Mouse (Mus musculus): ENCODE measurements around the gene BC024978. TPM values are rescaled to one million over a fixed set of nuclear protein-coding genes. Genes with fewer than 3 reads are reported as not detected.

Gene BC024978
- total and polyA plus RNA-seq, 3 experiments: 2.7 to 14.5 (median 4.8) TPM

- TF ChIP-seq GATA1 (IDR thresholded peaks at IDR 0.05; ENCODE audit: borderline replicate concordance, low read length): no peak
- no peak for TF ChIP-seq CTCF (IDR thresholded peaks at IDR 0.05; ENCODE audit: low read depth, low read length)
- Histone ChIP-seq H3K9me3 (replicated peaks) (no peaks in the 10 kb centered on the region), H3K27me3 (ENCODE audit: insufficient read depth, low read length) (no peaks in the 10 kb centered on the region; the same call in 1 of the 2 replicates), H3K4me3 (ENCODE audit: low read depth, low read length) (no peak overlapping the region), H3K36me3 (replicated peaks) (peaks cover 95% of the 10 kb centered on the region), H3K4me1 (ENCODE audit: insufficient read depth, low read depth, low read length) (peaks cover 69% of the 10 kb centered on the region)
- ATAC-seq (ENCODE audit: extremely low read depth, insufficient number of reproducible peaks, low FRiP score, poor library complexity, severe bottlenecking) (no peak), DNase-seq (ENCODE audit: low spot score) (no peak)
Observed at GRCm38 (mm10) chr7:27160921-27161320, 34.7 kb upstream of the BC024978 start.

- peaks cover 69% of the 10 kb centered on the region for H3K4me1 ChIP-seq (ENCODE audit: insufficient read depth, low read depth, low read length)
- H3K4me3 ChIP-seq (ENCODE audit: low read depth, low read length): no peak overlapping the region
- DNase-seq (ENCODE audit: low spot score) (no peak), ATAC-seq (ENCODE audit: extremely low read depth, insufficient number of reproducible peaks, low FRiP score, poor library complexity, severe bottlenecking) (no peak)
- H3K9me3 ChIP-seq (replicated peaks): no peaks in the 10 kb centered on the region
- peaks cover 87% of the 10 kb centered on the region for H3K36me3 ChIP-seq (replicated peaks)
- no peaks in the 10 kb centered on the region; the same call in 1 of the 2 replicates for H3K27me3 ChIP-seq (ENCODE audit: insufficient read depth, low read length)
- TF ChIP-seq TAL1 (conservative IDR thresholded peaks at IDR 0.05; ENCODE audit: low read depth, low read length) (no peak), POLR2AphosphoS5 (IDR thresholded peaks at IDR 0.05; ENCODE audit: insufficient replicate concordance, low read depth, low read length) (0 out of 2 replicates have a peak, but pooled peaks have one; percentile 7)
Observed at GRCm38 (mm10) chr7:27161744-27162143, 33.8 kb upstream of the BC024978 start.

GRCm38 (mm10) chr7:27162780-27163449, 32.7 kb upstream of the BC024978 start:
- Histone ChIP-seq H3K9me3 (replicated peaks) (no peaks in the 10 kb centered on the region), H3K27me3 (ENCODE audit: insufficient read depth, low read length) (no peaks in the 10 kb centered on the region; the same call in 1 of the 2 replicates), H3K4me1 (ENCODE audit: insufficient read depth, low read depth, low read length) (peaks cover 74% of the 10 kb centered on the region), H3K36me3 (replicated peaks) (peaks cover 80% of the 10 kb centered on the region), H3K4me3 (ENCODE audit: low read depth, low read length) (peak overlapping the region; percentile 0; the same call in 1 of the 2 replicates)
- ATAC-seq (ENCODE audit: extremely low read depth, insufficient number of reproducible peaks, low FRiP score, poor library complexity, severe bottlenecking) (no peak), DNase-seq (ENCODE audit: low spot score) (no peak)
- TF ChIP-seq POLR2AphosphoS5 (IDR thresholded peaks at IDR 0.05; ENCODE audit: insufficient replicate concordance, low read depth, low read length): no peak

- Histone ChIP-seq H3K4me1 (ENCODE audit: insufficient read depth, low read depth, low read length) (peaks cover 79% of the 10 kb centered on the region), H3K27me3 (ENCODE audit: insufficient read depth, low read length) (no peaks in the 10 kb centered on the region; the same call in 1 of the 2 replicates), H3K36me3 (replicated peaks) (peaks cover 80% of the 10 kb centered on the region), H3K4me3 (ENCODE audit: low read depth, low read length) (peak overlapping the region; percentile 0; the same call in 1 of the 2 replicates), H3K9me3 (replicated peaks) (no peaks in the 10 kb centered on the region)
- DNase-seq (ENCODE audit: low spot score) (no peak), ATAC-seq (ENCODE audit: extremely low read depth, insufficient number of reproducible peaks, low FRiP score, poor library complexity, severe bottlenecking) (no peak)
- TF ChIP-seq CTCF (IDR thresholded peaks at IDR 0.05; ENCODE audit: low read depth, low read length) (no peak), TAL1 (conservative IDR thresholded peaks at IDR 0.05; ENCODE audit: low read depth, low read length) (no peak), GATA2 (IDR thresholded peaks at IDR 0.05; ENCODE audit: borderline replicate concordance, low read depth, low read length) (no peak), GATA1 (IDR thresholded peaks at IDR 0.05; ENCODE audit: borderline replicate concordance, low read length) (no peak), POLR2AphosphoS5 (IDR thresholded peaks at IDR 0.05; ENCODE audit: insufficient replicate concordance, low read depth, low read length) (no peak)
Observed at GRCm38 (mm10) chr7:27163450-27163805, 32.2 kb upstream of the BC024978 start.

- TF ChIP-seq GATA1 (IDR thresholded peaks at IDR 0.05; ENCODE audit: borderline replicate concordance, low read length) (no peak), POLR2AphosphoS5 (IDR thresholded peaks at IDR 0.05; ENCODE audit: insufficient replicate concordance, low read depth, low read length) (no peak), GATA2 (IDR thresholded peaks at IDR 0.05; ENCODE audit: borderline replicate concordance, low read depth, low read length) (no peak), TAL1 (conservative IDR thresholded peaks at IDR 0.05; ENCODE audit: low read depth, low read length) (no peak), CTCF (IDR thresholded peaks at IDR 0.05; ENCODE audit: low read depth, low read length) (no peak)
- no peak for DNase-seq (ENCODE audit: low spot score)
- peaks cover 79% of the 10 kb centered on the region for H3K36me3 ChIP-seq (replicated peaks)
Observed at GRCm38 (mm10) chr7:27164112-27164947, 31.3 kb upstream of the BC024978 start.

GRCm38 (mm10) chr7:27165007-27165655, 30.4 kb upstream of the BC024978 start:
- TF ChIP-seq GATA2 (IDR thresholded peaks at IDR 0.05; ENCODE audit: borderline replicate concordance, low read depth, low read length) (no peak), TAL1 (conservative IDR thresholded peaks at IDR 0.05; ENCODE audit: low read depth, low read length) (no peak), GATA1 (IDR thresholded peaks at IDR 0.05; ENCODE audit: borderline replicate concordance, low read length) (no peak), CTCF (IDR thresholded peaks at IDR 0.05; ENCODE audit: low read depth, low read length) (no peak), POLR2AphosphoS5 (IDR thresholded peaks at IDR 0.05; ENCODE audit: insufficient replicate concordance, low read depth, low read length) (no peak)
- peak overlapping the region; percentile 80; the same call in 1 of the 2 replicates for H3K4me3 ChIP-seq (ENCODE audit: low read depth, low read length)

More at GRCm38 (mm10) chr7:27164112-27164947, 31.3 kb upstream of the BC024978 start:
- peaks cover 84% of the 10 kb centered on the region for H3K4me1 ChIP-seq (ENCODE audit: insufficient read depth, low read depth, low read length)
- H3K4me3 ChIP-seq (ENCODE audit: low read depth, low read length): peak overlapping the region; percentile 80; the same call in 1 of the 2 replicates
- H3K27me3 ChIP-seq (ENCODE audit: insufficient read depth, low read length): no peaks in the 10 kb centered on the region; the same call in 1 of the 2 replicates
- H3K9me3 ChIP-seq (replicated peaks): no peaks in the 10 kb centered on the region
- no peak for ATAC-seq (ENCODE audit: extremely low read depth, insufficient number of reproducible peaks, low FRiP score, poor library complexity, severe bottlenecking)

More at GRCm38 (mm10) chr7:27165007-27165655, 30.4 kb upstream of the BC024978 start:
- H3K27me3 ChIP-seq (ENCODE audit: insufficient read depth, low read length): no peaks in the 10 kb centered on the region; the same call in 1 of the 2 replicates
- peaks cover 76% of the 10 kb centered on the region for H3K36me3 ChIP-seq (replicated peaks)
- ATAC-seq (ENCODE audit: extremely low read depth, insufficient number of reproducible peaks, low FRiP score, poor library complexity, severe bottlenecking) (no peak), DNase-seq (ENCODE audit: low spot score) (no peak)
- H3K4me1 ChIP-seq (ENCODE audit: insufficient read depth, low read depth, low read length): peaks cover 76% of the 10 kb centered on the region
- H3K9me3 ChIP-seq (replicated peaks): no peaks in the 10 kb centered on the region

Data from G1E (cell line).